Mouse (Mus musculus): ENCODE results near the gene Thyn1. TPM values are rescaled to one million over a fixed set of nuclear protein-coding genes. Genes with fewer than 3 reads are reported as not detected.

Thyn1 gene
- polyA plus RNA-seq, 1 experiment from 2014 or later: 39.3 TPM

GRCm38 (mm10) chr9:26997062-26997461 is 2.4 kb upstream of the Thyn1 start:
- no peak overlapping the region for H3K27ac ChIP-seq (ENCODE audit: low read length)
- no peaks in the 10 kb centered on the region for H3K9me3 ChIP-seq (replicated peaks; ENCODE audit: control insufficient read depth, low read length)
- H3K4me3 ChIP-seq (ENCODE audit: low read depth, low read length): no peak overlapping the region
- no peaks in the 10 kb centered on the region for H3K36me3 ChIP-seq (ENCODE audit: control insufficient read depth, insufficient read depth)
- no peak overlapping the region for H3K4me2 ChIP-seq (ENCODE audit: low read depth, low read length)
- peaks cover 19% of the 10 kb centered on the region for H3K4me1 ChIP-seq (ENCODE audit: control insufficient read depth, low read depth, low read length)
- no peaks in the 10 kb centered on the region for H3K27me3 ChIP-seq (ENCODE audit: control insufficient read depth, insufficient read depth, low read depth, low read length)
- H3K9ac ChIP-seq (ENCODE audit: low read depth, low read length): no peak overlapping the region
- no peak for ATAC-seq (ENCODE audit: low read depth)
- WGBS (ENCODE audit: insufficient replicate concordance): 50% methylated on average over 3 of the region's 3 CpGs

DNA sequence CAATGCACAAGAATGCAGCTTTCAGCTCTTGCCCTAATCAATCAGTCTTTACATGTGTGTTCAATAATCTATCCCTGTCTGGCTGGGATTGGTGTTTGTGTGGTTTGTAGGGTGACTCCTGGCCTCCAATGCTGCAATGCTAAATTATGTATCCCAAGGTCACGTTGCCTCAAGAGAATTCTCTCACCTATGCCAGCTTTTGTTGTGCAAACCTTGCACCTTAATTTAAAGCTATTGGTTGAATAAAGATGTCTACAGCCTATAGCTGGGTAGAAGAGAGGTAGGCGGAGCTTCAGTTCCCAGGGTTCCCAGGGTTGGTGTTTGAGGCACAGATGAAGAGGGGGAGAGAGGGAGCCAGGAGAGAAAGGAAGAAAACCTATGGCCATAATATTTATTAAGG is 2.0 kb upstream of the Thyn1 start:
- no peak overlapping the region for H3K4me2 ChIP-seq (ENCODE audit: low read depth, low read length)
- no peaks in the 10 kb centered on the region for H3K9me3 ChIP-seq (replicated peaks; ENCODE audit: control insufficient read depth, low read length)
- no peak overlapping the region for H3K9ac ChIP-seq (ENCODE audit: low read depth, low read length)
- peaks cover 19% of the 10 kb centered on the region for H3K4me1 ChIP-seq (ENCODE audit: control insufficient read depth, low read depth, low read length)
- no peaks in the 10 kb centered on the region for H3K36me3 ChIP-seq (ENCODE audit: control insufficient read depth, insufficient read depth)
- ATAC-seq (ENCODE audit: low read depth): no peak
- no peak overlapping the region for H3K27ac ChIP-seq (ENCODE audit: low read length)
- 85% methylated on average over 2 of the region's 2 CpGs for WGBS (ENCODE audit: insufficient replicate concordance)
- H3K4me3 ChIP-seq (ENCODE audit: low read depth, low read length): no peak overlapping the region
- no peaks in the 10 kb centered on the region for H3K27me3 ChIP-seq (ENCODE audit: control insufficient read depth, insufficient read depth, low read depth, low read length)

DNA sequence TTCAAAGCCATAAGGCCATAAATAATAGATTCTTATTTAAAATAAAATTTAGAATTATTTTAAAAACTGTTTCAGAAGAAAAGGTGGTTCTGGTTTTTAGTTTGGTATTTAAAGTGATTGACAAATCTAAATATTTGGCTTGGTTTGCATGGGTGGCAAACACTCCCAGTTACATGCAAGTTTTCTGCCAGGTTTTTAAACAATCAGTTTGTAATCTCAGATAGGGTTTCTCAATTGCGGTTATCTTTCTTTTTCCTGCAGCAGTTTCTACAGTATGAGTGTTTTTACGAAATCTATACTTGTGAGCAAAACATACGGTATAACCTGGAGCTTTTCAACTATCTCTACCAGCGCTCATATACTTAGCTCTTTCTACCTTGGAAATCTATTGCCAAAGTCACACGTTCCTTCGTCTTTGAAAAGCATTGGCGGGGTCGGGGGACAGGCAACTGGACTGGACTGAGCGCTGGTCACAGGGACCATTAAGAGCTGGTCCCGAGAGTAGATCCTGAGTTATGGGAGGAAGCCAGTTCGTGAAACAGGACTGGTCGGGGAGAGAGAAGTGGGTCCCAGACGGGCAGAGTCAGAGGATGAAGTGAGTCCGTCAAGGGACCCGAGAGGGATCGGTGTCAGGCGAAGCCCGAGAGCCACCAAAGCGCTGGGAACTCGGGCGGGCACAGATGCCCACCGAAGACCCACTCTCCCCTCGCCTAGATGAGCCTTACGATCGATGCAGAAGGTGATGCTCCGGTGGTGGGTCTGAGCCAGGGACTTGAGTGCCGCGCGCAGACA is 645 bp upstream of the Thyn1 start:
- peaks cover 19% of the 10 kb centered on the region for H3K4me1 ChIP-seq (ENCODE audit: control insufficient read depth, low read depth, low read length)
- WGBS (ENCODE audit: insufficient replicate concordance): 1% methylated on average over 29 of the region's 29 CpGs

GRCm38 (mm10) chr9:27005231-27005630 is 5.7 kb downstream of the Thyn1 start:
- H3K4me2 ChIP-seq (ENCODE audit: low read depth, low read length): no peak overlapping the region
- no peak overlapping the region for H3K4me3 ChIP-seq (ENCODE audit: low read depth, low read length)
- no peak for ATAC-seq (ENCODE audit: low read depth)
- WGBS (ENCODE audit: insufficient replicate concordance): 76% methylated on average over 3 of the region's 3 CpGs
- H3K9me3 ChIP-seq (replicated peaks; ENCODE audit: control insufficient read depth, low read length): no peaks in the 10 kb centered on the region
- peaks cover 11% of the 10 kb centered on the region for H3K4me1 ChIP-seq (ENCODE audit: control insufficient read depth, low read depth, low read length)
- H3K9ac ChIP-seq (ENCODE audit: low read depth, low read length): no peak overlapping the region
- no peak overlapping the region for H3K27ac ChIP-seq (ENCODE audit: low read length)
- peaks cover 12% of the 10 kb centered on the region for H3K36me3 ChIP-seq (ENCODE audit: control insufficient read depth, insufficient read depth)
- no peaks in the 10 kb centered on the region for H3K27me3 ChIP-seq (ENCODE audit: control insufficient read depth, insufficient read depth, low read depth, low read length)

More for the DNA sequence above, 645 bp upstream of the Thyn1 start:
- Histone ChIP-seq H3K27me3 (ENCODE audit: control insufficient read depth, insufficient read depth, low read depth, low read length) (no peaks in the 10 kb centered on the region), H3K4me2 (ENCODE audit: low read depth, low read length) (peak overlapping the region; percentile 90), H3K27ac (ENCODE audit: low read length) (peak overlapping the region; percentile 34; the same call in 1 of the 2 replicates), H3K4me3 (ENCODE audit: low read depth, low read length) (peak overlapping the region; percentile 73), H3K9ac (ENCODE audit: low read depth, low read length) (peak overlapping the region; percentile 81), H3K9me3 (replicated peaks; ENCODE audit: control insufficient read depth, low read length) (no peaks in the 10 kb centered on the region), H3K36me3 (ENCODE audit: control insufficient read depth, insufficient read depth) (peaks cover 3% of the 10 kb centered on the region; the same call in 1 of the 2 replicates)
- ATAC-seq (ENCODE audit: low read depth): peak; percentile 15

DNA sequence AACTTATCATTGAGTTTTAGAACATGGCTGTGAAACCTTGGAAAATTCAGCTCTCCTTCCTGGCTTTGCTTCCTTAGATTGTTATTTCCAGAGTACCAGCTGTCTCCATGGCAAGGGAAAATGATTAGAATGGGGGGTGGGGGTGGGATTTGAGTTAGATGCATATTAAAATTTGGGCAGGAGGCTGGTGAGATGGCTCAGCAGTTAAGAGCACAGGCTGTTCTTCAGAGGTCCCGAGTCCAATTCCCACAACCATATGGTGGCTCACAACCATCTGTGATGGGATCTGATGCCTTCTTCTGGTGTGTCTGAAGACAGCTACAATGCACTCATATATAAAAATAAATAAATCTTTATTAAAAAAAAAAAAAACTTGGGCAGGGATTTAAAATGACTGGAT is 6.4 kb downstream of the Thyn1 start:
- ATAC-seq (ENCODE audit: low read depth): no peak
- no peak overlapping the region for H3K4me3 ChIP-seq (ENCODE audit: low read depth, low read length)
- peaks cover 13% of the 10 kb centered on the region for H3K36me3 ChIP-seq (ENCODE audit: control insufficient read depth, insufficient read depth)
- H3K4me2 ChIP-seq (ENCODE audit: low read depth, low read length): no peak overlapping the region
- no peak overlapping the region for H3K9ac ChIP-seq (ENCODE audit: low read depth, low read length)
- H3K9me3 ChIP-seq (replicated peaks; ENCODE audit: control insufficient read depth, low read length): no peaks in the 10 kb centered on the region
- peaks cover 4% of the 10 kb centered on the region; the same call in 1 of the 2 replicates for H3K4me1 ChIP-seq (ENCODE audit: control insufficient read depth, low read depth, low read length)
- H3K27ac ChIP-seq (ENCODE audit: low read length): no peak overlapping the region
- no peaks in the 10 kb centered on the region for H3K27me3 ChIP-seq (ENCODE audit: control insufficient read depth, insufficient read depth, low read depth, low read length)
- 78% methylated on average over 1 of the region's 1 CpGs for WGBS (ENCODE audit: insufficient replicate concordance)

GRCm38 (mm10) chr9:27006866-27007265 is 7.4 kb downstream of the Thyn1 start:
- Histone ChIP-seq H3K4me2 (ENCODE audit: low read depth, low read length) (no peak overlapping the region), H3K36me3 (ENCODE audit: control insufficient read depth, insufficient read depth) (peaks cover 16% of the 10 kb centered on the region), H3K27ac (ENCODE audit: low read length) (no peak overlapping the region), H3K4me3 (ENCODE audit: low read depth, low read length) (no peak overlapping the region), H3K4me1 (ENCODE audit: control insufficient read depth, low read depth, low read length) (no peaks in the 10 kb centered on the region), H3K27me3 (ENCODE audit: control insufficient read depth, insufficient read depth, low read depth, low read length) (no peaks in the 10 kb centered on the region), H3K9ac (ENCODE audit: low read depth, low read length) (no peak overlapping the region), H3K9me3 (replicated peaks; ENCODE audit: control insufficient read depth, low read length) (no peaks in the 10 kb centered on the region)
- WGBS (ENCODE audit: insufficient replicate concordance): 75% methylated on average over 5 of the region's 5 CpGs
- ATAC-seq (ENCODE audit: low read depth): no peak

GRCm38 (mm10) chr9:27009231-27009630 is 9.7 kb downstream of the Thyn1 start:
- no peak overlapping the region for H3K9ac ChIP-seq (ENCODE audit: low read depth, low read length)
- no peaks in the 10 kb centered on the region for H3K4me1 ChIP-seq (ENCODE audit: control insufficient read depth, low read depth, low read length)
- no peak overlapping the region for H3K4me2 ChIP-seq (ENCODE audit: low read depth, low read length)
- 76% methylated on average over 5 of the region's 5 CpGs for whole genome bisulfite sequencing (ENCODE audit: insufficient replicate concordance)
- peaks cover 17% of the 10 kb centered on the region for H3K36me3 ChIP-seq (ENCODE audit: control insufficient read depth, insufficient read depth)
- no peak overlapping the region for H3K4me3 ChIP-seq (ENCODE audit: low read depth, low read length)
- ATAC-seq (ENCODE audit: low read depth): no peak
- no peak overlapping the region for H3K27ac ChIP-seq (ENCODE audit: low read length)
- H3K9me3 ChIP-seq (replicated peaks; ENCODE audit: control insufficient read depth, low read length): no peaks in the 10 kb centered on the region
- no peaks in the 10 kb centered on the region for H3K27me3 ChIP-seq (ENCODE audit: control insufficient read depth, insufficient read depth, low read depth, low read length)

DNA sequence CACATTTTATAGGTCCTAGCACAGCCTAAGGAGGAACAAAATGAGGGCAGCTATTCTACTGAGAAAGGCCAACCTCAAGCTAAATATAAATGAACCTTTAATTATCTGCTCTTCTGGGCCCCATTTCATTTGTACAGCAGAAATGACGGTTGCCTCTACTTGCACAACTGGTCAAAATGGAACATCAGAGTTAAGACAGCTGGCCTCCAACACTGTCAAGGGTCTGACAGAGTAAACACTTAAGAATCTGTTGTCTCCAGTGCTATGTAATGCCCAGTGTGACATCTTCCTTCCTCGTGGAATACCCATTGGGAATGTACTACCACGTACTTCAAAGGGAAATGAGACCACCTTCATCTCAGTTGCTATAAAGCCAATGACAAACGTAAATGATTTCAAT is 12.1 kb downstream of the Thyn1 start:
- Histone ChIP-seq H3K36me3 (ENCODE audit: control insufficient read depth, insufficient read depth) (peaks cover 8% of the 10 kb centered on the region), H3K27ac (ENCODE audit: low read length) (no peak overlapping the region), H3K4me1 (ENCODE audit: control insufficient read depth, low read depth, low read length) (no peaks in the 10 kb centered on the region), H3K4me2 (ENCODE audit: low read depth, low read length) (no peak overlapping the region), H3K9ac (ENCODE audit: low read depth, low read length) (no peak overlapping the region), H3K27me3 (ENCODE audit: control insufficient read depth, insufficient read depth, low read depth, low read length) (no peaks in the 10 kb centered on the region), H3K4me3 (ENCODE audit: low read depth, low read length) (no peak overlapping the region), H3K9me3 (replicated peaks; ENCODE audit: control insufficient read depth, low read length) (no peaks in the 10 kb centered on the region)
- 79% methylated on average over 4 of the region's 4 CpGs for WGBS (ENCODE audit: insufficient replicate concordance)
- no peak for ATAC-seq (ENCODE audit: low read depth)

GRCm38 (mm10) chr9:27018961-27019360 is 19.5 kb downstream of the Thyn1 start:
- no peak overlapping the region for H3K4me2 ChIP-seq (ENCODE audit: low read depth, low read length)
- no peak for ATAC-seq (ENCODE audit: low read depth)
- H3K4me1 ChIP-seq (ENCODE audit: control insufficient read depth, low read depth, low read length): no peaks in the 10 kb centered on the region
- no peaks in the 10 kb centered on the region for H3K27me3 ChIP-seq (ENCODE audit: control insufficient read depth, insufficient read depth, low read depth, low read length)
- H3K36me3 ChIP-seq (ENCODE audit: control insufficient read depth, insufficient read depth): 0 out of 2 replicates have a peak, but pooled peaks cover 2% of the 10 kb centered on the region
- 79% methylated on average over 10 of the region's 10 CpGs for WGBS (ENCODE audit: insufficient replicate concordance)
- no peaks in the 10 kb centered on the region for H3K9me3 ChIP-seq (replicated peaks; ENCODE audit: control insufficient read depth, low read length)
- no peak overlapping the region for H3K4me3 ChIP-seq (ENCODE audit: low read depth, low read length)
- H3K27ac ChIP-seq (ENCODE audit: low read length): no peak overlapping the region
- H3K9ac ChIP-seq (ENCODE audit: low read depth, low read length): no peak overlapping the region
